Mouse (Mus musculus): ENCODE measurements around the gene Lrp2. TPM values are rescaled to one million over a fixed set of nuclear protein-coding genes. Genes with fewer than 3 reads are reported as not detected.
A peak's percentile ranks its signal among the peaks of the same experiment; 100 is the strongest.

Lrp2 gene
- total RNA-seq, 2 experiments from 2014 or later: 0.59 to 1.0 TPM

DNA sequence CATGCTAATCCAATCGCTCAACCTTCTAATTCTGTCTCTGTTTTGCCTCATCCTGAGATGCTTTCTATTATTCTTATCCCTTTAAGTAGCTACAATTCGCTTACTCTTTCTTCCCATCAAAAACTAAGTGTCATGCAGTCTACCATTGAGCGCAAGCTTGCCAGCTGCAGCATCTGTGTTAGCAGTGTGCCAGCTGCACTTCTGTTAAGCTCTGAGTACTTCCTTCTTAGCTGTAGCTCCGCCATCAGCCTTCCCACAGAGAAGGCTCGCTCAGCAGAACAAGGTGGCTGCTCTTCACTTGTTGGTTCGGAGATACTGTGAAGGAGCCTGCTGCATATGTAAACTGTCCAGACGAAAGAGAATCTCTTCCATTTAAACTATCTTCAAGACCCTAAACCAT is 183.6 kb downstream of the Lrp2 start:
- TF ChIP-seq CTCF (conservative IDR thresholded peaks at IDR 0.05): no peak
- DNase-seq (ENCODE audit: low spot score in 2 of 2): peak in 1 of 2 experiments; percentile 3
- Histone ChIP-seq H3K27ac (no peak overlapping the region), H3K4me3 (no peak overlapping the region)

DNA sequence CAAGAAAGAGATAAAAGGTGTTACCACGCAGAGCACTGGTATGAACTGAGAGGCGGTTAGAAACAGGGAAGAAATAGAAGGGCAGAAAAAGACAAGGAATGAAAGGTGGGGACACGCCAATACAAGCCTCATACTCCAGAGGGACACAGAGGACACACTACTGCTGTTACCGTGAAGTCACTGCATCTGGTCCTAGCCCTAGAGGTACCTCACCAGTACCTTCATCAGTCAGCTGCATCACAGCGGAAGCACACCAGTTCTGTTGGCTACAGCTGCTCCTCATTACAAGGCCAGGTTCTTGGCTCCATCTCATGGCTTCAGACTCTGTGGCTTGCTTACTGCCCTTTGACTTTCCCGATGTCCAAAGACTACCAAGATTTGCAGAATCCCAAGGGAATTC is 184.0 kb downstream of the Lrp2 start:
- Histone ChIP-seq H3K27ac (no peak overlapping the region), H3K4me3 (no peak overlapping the region)
- TF ChIP-seq CTCF (conservative IDR thresholded peaks at IDR 0.05): no peak
- DNase-seq (ENCODE audit: low spot score in 2 of 2): no peak

DNA sequence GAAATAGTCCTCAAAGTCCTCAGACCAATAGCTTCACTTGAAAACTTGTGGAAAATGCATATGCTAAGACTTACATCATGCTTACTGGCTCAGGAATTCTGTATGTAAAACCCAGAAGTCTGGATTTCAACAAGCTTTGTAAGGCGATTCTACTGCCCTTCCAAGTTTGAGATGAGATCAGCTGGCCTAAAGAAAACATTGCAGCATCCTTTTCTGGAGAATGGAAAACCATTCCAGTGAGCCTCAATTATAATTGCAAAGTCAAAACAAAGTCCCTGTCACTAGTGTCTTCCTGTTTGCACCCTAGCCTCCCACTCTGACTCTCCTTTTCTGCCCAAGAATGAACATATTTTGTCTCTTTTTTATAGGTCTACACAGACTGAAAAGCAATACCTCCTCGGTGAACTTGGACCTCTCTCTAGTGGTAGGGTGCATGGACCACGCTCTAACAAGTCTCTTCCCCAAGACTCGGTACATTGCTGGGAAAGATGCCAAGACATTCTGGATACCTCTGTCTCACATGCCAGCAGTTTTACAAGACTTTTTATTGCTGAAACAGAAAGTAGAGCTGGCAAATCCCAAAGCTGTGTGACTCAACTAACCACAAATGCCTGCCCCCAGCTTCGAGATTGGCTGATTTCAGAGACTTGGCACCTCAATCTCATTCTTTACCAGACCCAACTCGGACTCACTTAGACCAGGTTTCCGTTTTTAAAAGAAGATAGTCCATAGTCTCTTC is 184.8 kb downstream of the Lrp2 start:
- DNase-seq (ENCODE audit: low spot score in 2 of 2): no peak
- Histone ChIP-seq H3K4me3 (no peak overlapping the region), H3K27ac (no peak overlapping the region)
- TF ChIP-seq CTCF (conservative IDR thresholded peaks at IDR 0.05): no peak

DNA sequence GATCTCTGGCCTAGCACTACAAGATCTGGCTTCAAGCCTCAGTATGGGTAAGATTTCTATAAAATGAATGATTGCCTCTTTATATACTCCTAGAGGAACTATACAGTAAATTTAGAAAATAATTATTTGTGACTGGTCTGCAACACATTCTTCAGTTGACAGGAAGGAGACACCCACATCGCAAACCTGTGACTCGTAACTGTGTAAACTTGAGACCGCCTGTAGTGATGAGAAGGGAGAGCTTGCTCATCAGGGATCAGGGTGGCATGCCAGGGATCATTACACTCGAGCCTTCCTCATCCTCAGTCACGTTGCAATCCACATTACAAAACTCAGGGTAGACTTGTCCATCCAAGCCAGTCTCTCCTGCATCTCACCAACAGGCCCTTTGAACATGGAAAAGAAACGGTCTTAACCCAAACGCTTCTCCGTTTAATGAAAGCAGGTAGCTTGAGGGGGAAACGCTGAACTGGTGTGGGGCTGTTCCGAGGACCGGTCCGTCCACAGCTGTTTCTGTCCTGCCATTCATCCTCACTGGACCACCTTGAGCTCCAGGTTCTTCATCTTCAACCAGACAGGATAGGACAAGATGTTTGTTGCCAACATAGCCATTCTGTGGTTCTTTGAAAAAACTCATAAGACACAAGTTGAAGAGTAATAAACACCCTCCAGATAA is 189.0 kb downstream of the Lrp2 start:
- no peak overlapping the region for H3K4me3 ChIP-seq
- no peak for DNase-seq (ENCODE audit: low spot score in 2 of 2)
- no peak overlapping the region for H3K27ac ChIP-seq
- no peak for TF ChIP-seq CTCF (conservative IDR thresholded peaks at IDR 0.05)

DNA sequence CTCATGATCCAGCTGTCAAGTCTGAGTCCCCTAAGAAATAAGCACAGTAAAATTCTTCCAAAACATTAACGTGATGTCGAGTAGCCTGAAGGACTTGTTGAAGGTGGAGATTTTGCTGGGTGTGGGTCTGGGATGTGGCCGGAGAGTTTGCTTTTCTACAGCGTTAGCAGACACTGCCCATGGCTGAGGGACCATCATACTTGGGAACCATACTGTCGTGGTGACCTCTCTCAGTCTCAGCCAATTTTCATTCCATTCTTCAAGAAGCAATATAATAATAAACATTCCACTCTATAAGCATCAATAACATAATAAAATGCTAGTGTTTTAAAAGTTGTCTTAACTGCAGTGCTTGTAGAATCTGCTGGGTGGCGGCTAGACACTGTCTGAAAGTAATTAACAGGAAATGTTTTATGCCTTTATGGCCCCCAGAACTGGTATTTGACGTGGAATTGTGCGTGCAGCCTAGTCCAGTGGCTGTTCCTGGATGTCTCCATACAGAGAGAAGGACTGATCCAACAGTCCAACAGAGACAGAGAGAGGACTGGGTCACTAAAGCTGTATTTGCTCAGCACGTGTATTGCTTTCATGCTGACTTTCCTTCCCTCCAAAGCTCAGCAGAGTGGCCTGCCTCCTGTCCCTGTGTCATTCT is 190.1 kb downstream of the Lrp2 start:
- no peak overlapping the region for H3K4me3 ChIP-seq
- no peak for TF ChIP-seq CTCF (conservative IDR thresholded peaks at IDR 0.05)
- DNase-seq (ENCODE audit: low spot score in 2 of 2): no peak

DNA sequence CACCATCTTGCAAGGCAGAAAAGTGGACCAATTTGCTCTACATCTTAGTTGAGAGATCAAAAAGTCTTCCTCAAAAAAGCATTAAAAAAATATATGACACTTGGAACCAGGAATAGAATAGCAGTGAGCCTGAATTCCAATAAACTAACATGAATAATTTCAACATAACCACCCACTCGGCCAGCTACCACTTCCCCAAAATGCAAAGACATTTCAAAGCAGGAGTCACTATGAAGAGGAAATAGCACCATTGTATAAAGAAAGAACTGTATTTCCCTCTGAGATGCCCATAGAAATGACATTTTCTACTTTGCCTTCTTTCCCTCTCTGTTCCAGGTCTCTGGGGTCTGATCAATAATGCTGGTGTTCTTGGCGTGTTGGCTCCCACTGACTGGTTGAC is 191.9 kb downstream of the Lrp2 start:
- no peak for TF ChIP-seq CTCF (conservative IDR thresholded peaks at IDR 0.05)
- DNase-seq (ENCODE audit: low spot score in 2 of 2): no peak
- H3K27ac ChIP-seq: no peak overlapping the region

More for the DNA sequence above, 190.1 kb downstream of the Lrp2 start:
- H3K27ac ChIP-seq: no peak overlapping the region

DNA sequence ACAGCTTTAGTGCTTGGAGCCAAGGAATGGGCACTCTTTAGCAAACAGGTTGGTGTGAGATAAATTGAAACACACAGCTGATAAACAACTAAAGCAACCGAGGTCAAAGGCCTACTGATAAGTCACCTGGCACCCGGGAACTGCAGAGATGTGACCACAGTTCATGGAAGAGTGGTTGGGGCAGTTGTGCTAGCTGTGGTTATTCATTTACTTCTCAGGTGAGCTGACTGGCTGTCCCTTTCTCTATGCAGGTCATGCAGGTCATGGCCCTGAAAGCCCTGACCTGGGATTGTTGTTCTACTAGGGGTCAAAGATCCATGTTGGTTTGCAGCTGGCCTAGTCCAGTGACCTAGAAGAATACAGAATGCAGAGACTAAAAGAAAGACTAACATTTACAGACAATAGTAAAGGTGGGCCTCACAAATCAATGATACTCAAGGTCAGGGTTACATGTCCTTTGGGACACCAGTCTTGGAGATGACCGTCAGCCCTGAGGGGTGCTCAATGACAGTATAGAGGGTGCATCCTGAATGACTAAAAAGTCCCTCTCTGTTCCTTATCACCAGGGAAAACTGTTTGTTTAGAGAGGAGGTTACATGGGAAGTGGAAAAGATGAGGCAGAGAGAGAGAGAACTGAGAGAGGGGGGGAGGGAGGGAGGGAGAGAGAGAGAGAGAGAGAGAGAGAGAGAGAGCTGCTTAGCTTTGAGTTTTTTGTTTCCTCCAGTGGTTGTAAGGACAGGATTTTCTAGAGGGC is 199.6 kb downstream of the Lrp2 start:
- no peak for DNase-seq (ENCODE audit: low spot score in 2 of 2)
- no peak for TF ChIP-seq CTCF (conservative IDR thresholded peaks at IDR 0.05)
- Histone ChIP-seq H3K4me3 (no peak overlapping the region), H3K27ac (no peak overlapping the region)

More for the DNA sequence above, 191.9 kb downstream of the Lrp2 start:
- H3K4me3 ChIP-seq: no peak overlapping the region

DNA sequence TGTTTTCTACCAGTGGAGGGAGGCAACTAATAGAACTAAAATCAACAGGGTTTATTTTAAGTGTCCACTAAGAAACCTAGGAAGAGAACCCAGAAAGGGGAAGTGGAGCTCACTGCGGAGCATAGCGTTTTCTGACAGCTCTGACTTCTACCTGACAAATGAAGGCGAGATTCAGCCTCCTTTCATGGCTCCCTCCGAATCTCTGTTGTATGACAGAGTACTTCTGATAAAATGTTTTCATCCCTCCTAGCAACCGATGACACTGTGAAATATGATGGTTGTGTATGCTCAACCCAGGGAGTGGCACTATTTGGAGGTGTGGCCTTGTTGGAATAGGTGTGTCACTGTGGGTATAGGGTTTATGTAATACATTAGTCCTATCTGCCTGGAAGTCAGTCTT is 203.0 kb downstream of the Lrp2 start:
- H3K4me3 ChIP-seq: no peak overlapping the region
- DNase-seq (ENCODE audit: low spot score in 2 of 2): no peak
- no peak for TF ChIP-seq CTCF (conservative IDR thresholded peaks at IDR 0.05)
- H3K27ac ChIP-seq: no peak overlapping the region

DNA sequence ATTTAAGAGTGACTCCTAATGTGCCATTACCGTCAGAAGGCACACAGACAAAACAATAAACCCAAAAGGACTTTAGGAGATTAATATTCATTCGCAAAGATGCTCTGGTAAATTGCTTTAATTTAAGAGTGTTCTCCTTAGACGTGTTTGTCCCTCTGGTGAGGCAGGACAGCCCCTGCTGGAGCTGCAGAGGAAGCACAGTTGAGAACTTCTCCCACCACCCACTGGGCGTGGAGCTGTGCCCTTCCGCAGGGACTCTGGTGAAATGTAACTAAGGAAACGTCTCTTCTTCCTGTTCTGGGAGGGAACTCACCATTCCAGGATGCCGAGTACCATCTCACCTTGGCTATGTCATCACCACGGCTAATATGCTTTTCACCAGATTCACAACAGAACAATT is 204.1 kb downstream of the Lrp2 start:
- Histone ChIP-seq H3K27ac (no peak overlapping the region), H3K4me3 (no peak overlapping the region)
- DNase-seq (ENCODE audit: low spot score in 2 of 2): no peak
- TF ChIP-seq CTCF (conservative IDR thresholded peaks at IDR 0.05): peak; percentile 56

DNA sequence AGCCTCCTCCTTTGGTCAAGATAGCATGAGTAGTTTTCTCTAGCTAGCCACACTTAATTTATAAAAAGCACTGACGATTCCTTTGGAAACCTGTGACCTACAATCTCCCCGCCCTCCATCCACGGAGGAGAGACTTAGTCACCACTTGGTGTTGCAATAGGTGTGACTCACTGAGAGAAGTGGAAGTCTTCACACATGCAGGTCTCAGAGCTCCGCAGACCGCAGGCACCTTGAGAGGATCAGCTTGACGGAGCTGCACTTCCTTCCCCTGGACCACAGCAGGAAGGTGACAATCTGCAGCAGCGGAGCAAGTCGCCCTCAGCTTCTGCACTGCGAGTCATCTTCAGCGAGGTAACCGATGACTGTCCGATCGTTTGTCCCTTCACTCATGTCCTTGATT is 205.6 kb downstream of the Lrp2 start, which contains the start of gene Dhrs9:
Gene Dhrs9, plus strand, starts transcription at position 165 of the 400 bp plus-strand sequence.
- Histone ChIP-seq H3K27ac (no peak within 1 kb of the TSS), H3K4me3 (no peak within 1 kb of the TSS)
- DNase-seq (ENCODE audit: low spot score in 2 of 2): no peak
- TF ChIP-seq CTCF (conservative IDR thresholded peaks at IDR 0.05): no peak

DNA sequence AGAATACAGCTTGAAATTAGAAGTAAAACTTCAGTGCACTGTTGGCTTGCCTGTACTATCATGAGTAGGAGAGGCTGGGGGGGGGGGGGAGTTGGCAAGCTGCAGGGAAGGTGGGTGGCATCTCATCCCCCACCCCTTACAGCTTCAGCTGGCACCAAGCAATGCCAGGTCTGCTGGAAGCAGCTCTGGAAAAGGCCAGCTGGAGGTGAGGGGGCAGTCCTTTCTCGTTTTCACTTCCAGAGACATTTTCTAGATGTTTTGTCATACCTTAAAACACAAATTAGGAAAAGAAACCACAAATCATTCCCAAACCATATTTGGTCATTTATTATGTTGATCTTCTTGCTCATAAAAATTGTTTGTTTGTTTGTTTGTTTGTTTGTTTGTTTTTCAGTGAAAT is 206.1 kb downstream of the Lrp2 start:
- TF ChIP-seq CTCF (conservative IDR thresholded peaks at IDR 0.05): no peak
- no peak overlapping the region for H3K4me3 ChIP-seq

DNA sequence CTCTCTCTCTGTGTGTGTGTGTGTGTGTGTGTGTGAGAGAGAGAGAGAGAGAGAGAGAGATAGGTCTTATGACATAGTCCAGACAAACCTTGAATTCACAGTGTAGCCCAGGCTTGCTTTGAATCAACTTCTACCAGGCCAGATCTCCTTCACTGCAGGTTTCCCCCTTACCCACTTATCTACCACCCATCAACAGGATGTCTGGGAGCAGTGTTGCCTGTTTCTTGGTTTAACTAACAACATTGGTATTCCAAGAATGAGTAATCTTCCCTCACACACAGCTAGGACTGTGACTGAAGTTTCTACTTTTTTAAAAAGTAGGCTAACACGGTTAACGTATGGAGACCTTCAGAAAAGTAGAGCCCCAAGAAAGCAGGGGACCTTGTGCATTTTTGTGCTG is 209.1 kb downstream of the Lrp2 start:
- Histone ChIP-seq H3K27ac (no peak overlapping the region), H3K4me3 (no peak overlapping the region)
- TF ChIP-seq CTCF (conservative IDR thresholded peaks at IDR 0.05): no peak
- no peak for DNase-seq (ENCODE audit: low spot score in 2 of 2)

More for the DNA sequence above, 206.1 kb downstream of the Lrp2 start:
- no peak for DNase-seq (ENCODE audit: low spot score in 2 of 2)
- H3K27ac ChIP-seq: no peak overlapping the region

Other genes starting within 250 kb of the Lrp2 start
- not detected for gene Abcb11, start 243.4 kb downstream of the Lrp2 start, total RNA-seq (2021)
- not detected for gene Dhrs9, start 205.6 kb downstream of the Lrp2 start, total RNA-seq (2021)
- 10 to 100 TPM; 29.8 to 31.3 TPM for gene Bbs5, start 61.1 kb upstream of the Lrp2 start, total RNA-seq (2021)
- gene Klhl41, start 84.1 kb upstream of the Lrp2 start, total RNA-seq (2021): under 1 TPM; 0.39 to 0.69 TPM
- 10 to 100 TPM; 17.7 to 19.0 TPM for gene Fastkd1, start 127.5 kb upstream of the Lrp2 start, total RNA-seq (2021)
- 10 to 100 TPM; 67.7 to 67.8 TPM for gene Ppig, start 136.5 kb upstream of the Lrp2 start, total RNA-seq (2021)
- 1 to 10 TPM; 2.7 to 3.1 TPM for gene Ccdc173, start 203.5 kb upstream of the Lrp2 start, total RNA-seq (2021)
- 10 to 100 TPM; 19.8 to 23.7 TPM for gene Phospho2, start 203.6 kb upstream of the Lrp2 start, total RNA-seq (2021)
- 10 to 100 TPM; 43.8 to 44.3 TPM for gene Klhl23, start 235.9 kb upstream of the Lrp2 start, total RNA-seq (2021)